Mouse (Mus musculus): ENCODE measurements around the gene Adam4. TPM values are rescaled to one million over a fixed set of nuclear protein-coding genes. Genes with fewer than 3 reads are reported as not detected.
"Not testable (repeated sequence)": the region's sequence is repeated elsewhere in the genome, so short reads cannot be mapped to it uniquely, and the experiment has no call there.

Gene Adam4
- 0.92 and 0.96 TPM in 2 replicates for polyA plus RNA-seq (2014; fragmentation: Nextera tagmentation; extraction: Ambion mirVana)

DNA sequence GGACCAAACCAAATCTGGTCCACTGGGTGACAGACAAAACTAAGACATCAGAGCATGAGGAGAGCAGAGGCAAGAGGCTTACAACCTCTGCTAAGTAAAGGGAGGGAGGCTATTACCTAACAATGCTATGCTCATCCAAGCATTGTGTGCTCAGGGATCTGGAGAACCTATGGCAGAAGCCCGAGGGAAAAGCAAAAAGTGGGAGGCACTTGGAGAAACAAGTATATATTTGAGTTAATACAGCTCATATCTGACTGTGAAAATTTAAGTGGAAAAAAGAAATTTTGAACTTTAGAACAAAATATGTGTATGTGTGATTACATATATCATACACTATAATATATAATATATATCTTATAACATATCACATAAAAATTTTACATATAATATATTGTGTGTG, at the start of gene Adam4:
TSS of gene Adam4 (minus strand) at position 101 of the 400 bp plus-strand sequence.
- Histone ChIP-seq H3K4me1 (ENCODE audit: control insufficient read depth, insufficient read depth, low read length) (no peaks in the 10 kb centered on the region), H3K27me3 (ENCODE audit: control insufficient read depth, insufficient read depth, low read length) (no peaks in the 10 kb centered on the region), H3K4me3 (ENCODE audit: low read length) (no peak within 1 kb of the TSS), H3K9ac (ENCODE audit: low read depth, low read length) (no peak within 1 kb of the TSS), H3K9me3 (ENCODE audit: control insufficient read depth, low read length) (peaks cover 18% of the 10 kb centered on the region), H3K27ac (ENCODE audit: low read depth, low read length) (no peak within 1 kb of the TSS), H3K36me3 (ENCODE audit: control insufficient read depth, insufficient read depth, low read length) (no peaks in the 10 kb centered on the region), H3K4me2 (replicated peaks; ENCODE audit: low read depth, low read length) (no peak within 1 kb of the TSS)
- no peak for ATAC-seq (ENCODE audit: low FRiP score, low TSS enrichment)
- 85% methylated on average over 1 of the region's 1 CpGs for WGBS

DNA sequence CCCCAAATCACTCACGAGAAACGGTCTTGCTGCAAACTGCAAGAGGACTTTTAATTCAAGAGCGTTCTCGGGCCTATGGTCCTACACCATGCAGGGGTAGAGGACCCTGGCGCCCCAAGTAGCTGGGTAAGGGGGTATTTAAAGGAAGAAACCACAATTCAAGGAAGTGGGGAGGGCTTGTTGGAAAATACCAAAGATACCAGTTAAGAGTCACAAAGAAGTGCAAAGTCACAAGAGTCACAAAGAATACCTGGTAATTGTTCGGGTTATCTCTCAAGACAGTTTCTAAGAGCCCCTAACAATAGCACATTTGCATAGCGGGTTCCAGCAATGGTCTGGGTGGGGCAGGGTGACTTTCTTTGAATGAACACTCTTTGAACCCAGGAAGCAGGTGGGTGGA, 37.3 kb upstream of the Adam4 start:
- not testable (repeated sequence) for H3K9me3 ChIP-seq (ENCODE audit: control insufficient read depth, low read length); H3K27ac ChIP-seq (ENCODE audit: low read depth, low read length); H3K4me2 ChIP-seq (replicated peaks; ENCODE audit: low read depth, low read length); ATAC-seq (ENCODE audit: low FRiP score, low TSS enrichment); H3K27me3 ChIP-seq (ENCODE audit: control insufficient read depth, insufficient read depth, low read length); H3K36me3 ChIP-seq (ENCODE audit: control insufficient read depth, insufficient read depth, low read length); H3K4me1 ChIP-seq (ENCODE audit: control insufficient read depth, insufficient read depth, low read length); H3K9ac ChIP-seq (ENCODE audit: low read depth, low read length); H3K4me3 ChIP-seq (ENCODE audit: low read length)
- WGBS: 95% methylated on average over 7 of the region's 7 CpGs

DNA sequence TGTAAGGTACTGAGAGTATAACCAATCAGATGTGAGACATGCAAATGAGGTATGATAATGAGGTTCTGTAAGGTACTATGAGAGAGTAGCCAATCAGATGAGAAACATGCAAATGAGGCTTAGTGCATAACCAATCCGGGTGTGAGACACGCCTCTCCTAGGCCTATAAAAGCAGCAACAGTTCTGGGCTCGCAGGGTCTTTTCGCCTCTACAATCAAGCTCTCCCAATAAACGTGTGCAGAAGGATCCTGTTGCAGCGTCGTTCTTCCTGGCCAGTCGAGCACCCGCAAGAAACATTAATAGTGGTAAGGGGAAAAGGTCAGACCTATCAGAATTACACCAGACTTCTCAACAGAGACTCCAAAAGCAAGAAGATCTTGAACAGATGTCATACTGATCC, 17.2 kb upstream of the Adam4 start:
- ATAC-seq (ENCODE audit: low FRiP score, low TSS enrichment); H3K27me3 ChIP-seq (ENCODE audit: control insufficient read depth, insufficient read depth, low read length); H3K27ac ChIP-seq (ENCODE audit: low read depth, low read length); H3K36me3 ChIP-seq (ENCODE audit: control insufficient read depth, insufficient read depth, low read length); H3K4me2 ChIP-seq (replicated peaks; ENCODE audit: low read depth, low read length); H3K4me3 ChIP-seq (ENCODE audit: low read length); H3K9me3 ChIP-seq (ENCODE audit: control insufficient read depth, low read length); H3K4me1 ChIP-seq (ENCODE audit: control insufficient read depth, insufficient read depth, low read length); H3K9ac ChIP-seq (ENCODE audit: low read depth, low read length): not testable (repeated sequence)
- 94% methylated on average over 9 of the region's 9 CpGs for WGBS

DNA sequence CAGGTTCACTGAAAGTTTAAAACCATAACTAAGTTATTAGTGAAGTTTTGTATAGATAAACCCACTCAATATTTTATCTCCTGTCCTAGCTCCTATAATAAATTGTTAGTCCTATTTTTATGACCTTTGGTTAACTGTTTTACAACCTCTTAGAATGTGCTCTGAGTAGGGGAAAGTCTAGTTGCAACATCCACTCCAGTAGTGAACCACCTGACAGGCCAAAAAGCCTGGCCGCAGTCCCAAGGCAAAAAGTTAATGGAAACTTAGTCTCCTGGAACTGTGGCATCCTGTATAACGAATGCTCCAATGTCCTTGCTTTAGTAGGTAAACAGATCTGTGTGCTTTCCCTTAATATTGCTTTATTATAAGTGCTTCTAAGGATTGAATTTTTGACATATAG, 13.0 kb upstream of the Adam4 start:
- H3K4me2 ChIP-seq (replicated peaks; ENCODE audit: low read depth, low read length); H3K36me3 ChIP-seq (ENCODE audit: control insufficient read depth, insufficient read depth, low read length); H3K27me3 ChIP-seq (ENCODE audit: control insufficient read depth, insufficient read depth, low read length); H3K9ac ChIP-seq (ENCODE audit: low read depth, low read length); H3K9me3 ChIP-seq (ENCODE audit: control insufficient read depth, low read length); H3K4me3 ChIP-seq (ENCODE audit: low read length); H3K27ac ChIP-seq (ENCODE audit: low read depth, low read length); ATAC-seq (ENCODE audit: low FRiP score, low TSS enrichment); H3K4me1 ChIP-seq (ENCODE audit: control insufficient read depth, insufficient read depth, low read length): not testable (repeated sequence)
- 64% methylated on average over 2 of the region's 2 CpGs for WGBS

DNA sequence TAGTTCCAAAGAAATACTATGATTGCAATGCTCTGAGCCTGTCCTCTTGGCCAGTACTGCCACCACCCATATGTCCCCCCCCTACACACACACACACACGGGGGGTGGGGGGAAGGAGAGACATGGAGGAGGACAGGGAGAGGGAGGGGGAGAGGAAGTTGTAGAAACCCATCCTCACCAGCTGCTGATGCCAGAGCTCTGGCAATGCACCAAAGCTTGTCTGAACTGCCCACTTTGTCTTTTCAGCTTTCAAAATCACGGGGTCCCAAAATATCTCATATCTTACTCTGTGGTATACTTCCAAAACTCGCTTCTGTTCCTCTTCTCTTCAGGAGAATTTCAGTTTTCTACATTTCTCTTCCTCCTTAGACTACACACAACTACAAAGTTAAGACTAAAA, 8.5 kb downstream of the Adam4 start:
- H3K4me2 ChIP-seq (replicated peaks; ENCODE audit: low read depth, low read length): no peak overlapping the region
- ATAC-seq (ENCODE audit: low FRiP score, low TSS enrichment): no peak
- H3K4me3 ChIP-seq (ENCODE audit: low read length): no peak overlapping the region
- no peaks in the 10 kb centered on the region for H3K27me3 ChIP-seq (ENCODE audit: control insufficient read depth, insufficient read depth, low read length)
- no peaks in the 10 kb centered on the region for H3K4me1 ChIP-seq (ENCODE audit: control insufficient read depth, insufficient read depth, low read length)
- H3K36me3 ChIP-seq (ENCODE audit: control insufficient read depth, insufficient read depth, low read length): no peaks in the 10 kb centered on the region; the same call in 1 of the 2 replicates
- no peak overlapping the region for H3K27ac ChIP-seq (ENCODE audit: low read depth, low read length)
- 79% methylated on average over 3 of the region's 3 CpGs for WGBS
- no peak overlapping the region for H3K9ac ChIP-seq (ENCODE audit: low read depth, low read length)
- no peaks in the 10 kb centered on the region for H3K9me3 ChIP-seq (ENCODE audit: control insufficient read depth, low read length)

DNA sequence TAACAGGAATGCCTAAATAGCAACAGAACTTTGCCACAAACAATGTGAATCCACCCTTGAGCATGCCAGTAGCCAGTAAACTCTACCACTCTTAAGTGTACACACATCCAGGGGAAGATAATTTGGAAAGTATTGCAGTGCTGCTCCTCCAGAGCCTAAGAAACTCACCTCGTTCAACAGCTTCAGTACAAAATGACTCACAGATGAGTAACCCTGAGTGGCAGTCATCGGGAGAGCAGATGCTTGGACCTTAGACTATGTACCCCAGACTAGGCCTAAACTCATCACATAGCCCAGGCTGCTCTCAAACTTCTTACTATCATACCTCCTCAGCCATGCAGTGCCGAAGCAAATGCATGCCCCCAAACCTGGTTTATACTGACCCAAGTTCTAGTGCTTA, 12.8 kb downstream of the Adam4 start:
- Histone ChIP-seq H3K4me1 (ENCODE audit: control insufficient read depth, insufficient read depth, low read length) (no peaks in the 10 kb centered on the region), H3K27ac (ENCODE audit: low read depth, low read length) (no peak overlapping the region), H3K9ac (ENCODE audit: low read depth, low read length) (no peak overlapping the region), H3K9me3 (ENCODE audit: control insufficient read depth, low read length) (no peaks in the 10 kb centered on the region), H3K36me3 (ENCODE audit: control insufficient read depth, insufficient read depth, low read length) (no peaks in the 10 kb centered on the region; the same call in 1 of the 2 replicates), H3K4me2 (replicated peaks; ENCODE audit: low read depth, low read length) (no peak overlapping the region), H3K4me3 (ENCODE audit: low read length) (no peak overlapping the region), H3K27me3 (ENCODE audit: control insufficient read depth, insufficient read depth, low read length) (no peaks in the 10 kb centered on the region)
- ATAC-seq (ENCODE audit: low FRiP score, low TSS enrichment): no peak
- WGBS: 85% methylated on average over 3 of the region's 3 CpGs

DNA sequence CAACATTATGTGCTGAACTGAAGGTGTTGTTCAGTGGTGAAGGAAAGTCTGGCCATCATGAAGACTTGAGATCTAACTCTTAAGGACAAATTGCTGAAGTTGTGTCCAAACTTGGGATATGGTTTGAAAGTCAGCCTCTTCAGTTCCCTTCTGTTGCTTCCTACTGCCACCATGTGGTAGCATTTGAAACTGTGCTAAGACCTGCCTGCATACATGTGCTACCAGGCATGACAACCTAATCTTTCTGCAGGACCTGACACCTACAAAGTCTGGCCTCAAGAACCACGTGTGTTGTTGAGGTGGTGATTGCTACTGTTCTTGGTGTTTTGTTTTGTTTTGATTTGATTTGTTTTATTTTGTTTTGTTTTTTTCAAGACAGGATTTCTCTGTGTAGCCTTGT, 19.6 kb downstream of the Adam4 start:
- 0 out of 2 replicates have a peak, but pooled peaks have one; percentile 69 for ATAC-seq (ENCODE audit: low FRiP score, low TSS enrichment)
- WGBS: 34% methylated on average over 1 of the region's 1 CpGs

DNA sequence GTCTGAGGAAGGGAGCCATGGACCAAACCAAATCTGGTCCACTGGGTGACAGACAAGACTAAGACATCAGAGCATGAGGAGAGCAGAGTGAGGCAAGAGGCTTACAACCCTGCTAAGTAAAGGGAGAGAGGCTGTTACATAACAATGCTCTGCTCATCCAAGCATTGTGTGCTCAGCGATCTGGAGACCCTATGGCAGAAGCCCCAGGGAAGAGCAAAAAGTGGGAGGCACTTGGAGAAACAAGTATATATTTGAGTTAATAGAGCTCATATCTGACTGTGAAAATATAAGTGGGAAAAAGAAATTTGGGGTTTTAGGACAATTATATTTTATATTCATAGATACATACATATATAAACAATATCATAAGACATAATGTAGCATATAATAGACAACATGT, 42.4 kb downstream of the Adam4 start, which contains the start of gene Gm4787:
TSS of gene Gm4787 (minus strand) at position 101 of the 400 bp plus-strand sequence.
- not testable (repeated sequence) for H3K27me3 ChIP-seq (ENCODE audit: control insufficient read depth, insufficient read depth, low read length); ATAC-seq (ENCODE audit: low FRiP score, low TSS enrichment); H3K4me2 ChIP-seq (replicated peaks; ENCODE audit: low read depth, low read length); H3K4me3 ChIP-seq (ENCODE audit: low read length); H3K9ac ChIP-seq (ENCODE audit: low read depth, low read length); H3K27ac ChIP-seq (ENCODE audit: low read depth, low read length); H3K36me3 ChIP-seq (ENCODE audit: control insufficient read depth, insufficient read depth, low read length); H3K4me1 ChIP-seq (ENCODE audit: control insufficient read depth, insufficient read depth, low read length); H3K9me3 ChIP-seq (ENCODE audit: control insufficient read depth, low read length)
- 85% methylated on average over 1 of the region's 1 CpGs for WGBS

More for the DNA sequence above, 19.6 kb downstream of the Adam4 start:
- H3K4me1 ChIP-seq (ENCODE audit: control insufficient read depth, insufficient read depth, low read length): no peaks in the 10 kb centered on the region
- H3K4me2 ChIP-seq (replicated peaks; ENCODE audit: low read depth, low read length): no peak overlapping the region
- no peak overlapping the region for H3K9ac ChIP-seq (ENCODE audit: low read depth, low read length)
- no peak overlapping the region for H3K4me3 ChIP-seq (ENCODE audit: low read length)
- no peak overlapping the region for H3K27ac ChIP-seq (ENCODE audit: low read depth, low read length)
- no peaks in the 10 kb centered on the region for H3K9me3 ChIP-seq (ENCODE audit: control insufficient read depth, low read length)
- H3K27me3 ChIP-seq (ENCODE audit: control insufficient read depth, insufficient read depth, low read length): no peaks in the 10 kb centered on the region
- no peaks in the 10 kb centered on the region for H3K36me3 ChIP-seq (ENCODE audit: control insufficient read depth, insufficient read depth, low read length)

Data from kidney, embryonic 14.5 days (tissue).